Mouse (Mus musculus): Measurements from ENCODE around the gene Lgals12. TPM values are rescaled to one million over a fixed set of nuclear protein-coding genes. Genes with fewer than 3 reads are reported as not detected.

The Lgals12 gene
- not detected in 2 replicates for polyA plus RNA-seq (2012; ENCODE audit: low replicate concordance)

DNA sequence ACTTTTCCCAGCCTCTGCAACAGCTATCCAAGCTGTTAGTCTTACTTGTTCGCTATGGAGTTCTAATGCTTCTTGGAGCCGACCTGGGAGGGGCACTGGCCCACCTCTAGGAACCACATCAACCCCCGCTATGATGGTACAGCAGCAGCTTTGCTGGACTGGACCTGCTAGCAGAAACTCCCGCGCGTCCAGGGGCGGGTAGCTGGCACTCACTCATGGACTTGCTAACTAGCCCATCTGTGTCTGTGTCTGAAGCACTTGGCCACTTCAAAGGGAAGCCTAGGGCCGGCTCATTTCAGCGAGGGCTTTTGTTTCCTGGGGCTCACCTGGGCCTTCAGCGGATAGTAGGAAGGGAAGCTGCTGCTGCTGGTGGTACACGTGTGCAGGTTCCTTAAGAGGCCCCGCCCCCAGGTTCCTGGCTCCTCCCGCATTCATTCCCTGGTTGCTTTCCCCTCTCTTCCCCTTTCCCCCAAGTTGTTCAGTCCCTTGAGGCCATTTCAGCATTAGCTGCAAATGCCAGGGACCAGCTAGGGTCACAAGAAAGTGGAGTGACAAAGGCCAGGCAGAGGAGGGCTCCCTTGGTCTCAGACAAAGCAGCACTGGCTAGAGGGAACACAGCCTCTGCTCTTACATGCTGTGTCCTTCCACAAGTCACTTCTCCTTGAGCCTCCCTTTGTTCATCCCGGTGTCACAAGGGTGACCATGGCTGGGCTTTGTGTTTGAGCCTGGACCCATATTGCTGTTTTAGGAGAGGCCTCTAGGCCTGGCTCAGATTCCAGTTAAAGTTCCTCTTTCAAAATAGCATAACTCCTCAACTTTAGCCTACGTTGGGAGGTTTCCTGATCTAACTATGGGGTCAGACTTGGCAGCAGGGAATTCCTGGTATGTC is at the start of gene Lgals12:
TSS of gene Lgals12 (minus strand) at position 393 of the 889 bp plus-strand sequence.

GRCm38 (mm10) chr19:7611942-7612757 is 5.2 kb upstream of the Lgals12 start, which contains the start of gene Hrasls5:
Gene Hrasls5, plus strand, starts transcription at chr19:7612541.

DNA sequence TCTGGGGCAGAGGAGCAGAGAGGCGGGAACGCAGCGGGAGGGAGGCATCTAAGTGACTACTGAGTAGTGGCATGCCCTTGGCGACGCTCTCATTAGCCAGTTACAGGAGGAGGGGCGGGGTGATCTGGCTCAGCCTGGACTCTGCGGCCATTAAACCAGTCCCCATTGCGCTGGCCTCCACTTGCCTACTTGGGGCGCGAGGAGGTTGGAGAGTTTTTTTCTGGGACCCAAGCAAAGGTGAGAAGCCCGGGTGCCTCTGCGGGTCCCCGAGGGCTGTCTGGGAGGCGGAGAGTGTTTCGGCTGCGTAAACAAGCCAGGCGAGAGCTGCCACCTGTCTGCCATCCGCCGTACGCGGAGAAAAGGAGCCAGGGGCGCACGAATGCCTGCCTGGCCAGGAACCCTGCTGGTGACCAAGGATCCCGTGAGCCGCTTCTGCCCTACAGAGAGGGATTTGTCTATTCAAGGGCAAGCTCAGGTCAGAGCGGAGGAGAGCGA is 49.6 kb downstream of the Lgals12 start, which contains the start of gene Pla2g16:
TSS of gene Pla2g16 (plus strand) at position 132 of the 495 bp plus-strand sequence.

Other genes starting within 250 kb of the Lgals12 start
- gene Spindoc, start 224.2 kb downstream of the Lgals12 start, polyA plus RNA-seq (2012; ENCODE audit: low replicate concordance): 29.3 and 36.2 TPM in 2 replicates
- gene 2700081O15Rik, start 189.6 kb downstream of the Lgals12 start, polyA plus RNA-seq (2012; ENCODE audit: low replicate concordance): 6.9 and 8.3 TPM in 2 replicates
- gene Rtn3, start 123.9 kb downstream of the Lgals12 start, polyA plus RNA-seq (2012; ENCODE audit: low replicate concordance): 32.2 and 45.0 TPM in 2 replicates
- 4.4 and 10.5 TPM in 2 replicates for gene Atl3, start 113.2 kb downstream of the Lgals12 start, polyA plus RNA-seq (2012; ENCODE audit: low replicate concordance)
- gene Pla2g16, start 49.7 kb downstream of the Lgals12 start, polyA plus RNA-seq (2012; ENCODE audit: low replicate concordance): 5.4 and 8.6 TPM in 2 replicates
- not detected in 2 replicates for gene Hrasls5, start 5.3 kb upstream of the Lgals12 start, polyA plus RNA-seq (2012; ENCODE audit: low replicate concordance)
- gene Slc22a19, start 104.1 kb upstream of the Lgals12 start, polyA plus RNA-seq (2012; ENCODE audit: low replicate concordance): not detected in 2 replicates
- not detected in 2 replicates for gene Slc22a26, start 195.5 kb upstream of the Lgals12 start, polyA plus RNA-seq (2012; ENCODE audit: low replicate concordance)